Mouse (Mus musculus) spleen, postnatal 10 days (tissue): ENCODE data around the gene Mtrf1l.

Source experiments
- DNase-seq, 2 experiments: peaks; one replicate each; pipeline ENCODE4 v3.0.0; 2021 to 2022; ENCODE audit warnings: low spot score in 2 of 2

Mtrf1l gene

DNA sequence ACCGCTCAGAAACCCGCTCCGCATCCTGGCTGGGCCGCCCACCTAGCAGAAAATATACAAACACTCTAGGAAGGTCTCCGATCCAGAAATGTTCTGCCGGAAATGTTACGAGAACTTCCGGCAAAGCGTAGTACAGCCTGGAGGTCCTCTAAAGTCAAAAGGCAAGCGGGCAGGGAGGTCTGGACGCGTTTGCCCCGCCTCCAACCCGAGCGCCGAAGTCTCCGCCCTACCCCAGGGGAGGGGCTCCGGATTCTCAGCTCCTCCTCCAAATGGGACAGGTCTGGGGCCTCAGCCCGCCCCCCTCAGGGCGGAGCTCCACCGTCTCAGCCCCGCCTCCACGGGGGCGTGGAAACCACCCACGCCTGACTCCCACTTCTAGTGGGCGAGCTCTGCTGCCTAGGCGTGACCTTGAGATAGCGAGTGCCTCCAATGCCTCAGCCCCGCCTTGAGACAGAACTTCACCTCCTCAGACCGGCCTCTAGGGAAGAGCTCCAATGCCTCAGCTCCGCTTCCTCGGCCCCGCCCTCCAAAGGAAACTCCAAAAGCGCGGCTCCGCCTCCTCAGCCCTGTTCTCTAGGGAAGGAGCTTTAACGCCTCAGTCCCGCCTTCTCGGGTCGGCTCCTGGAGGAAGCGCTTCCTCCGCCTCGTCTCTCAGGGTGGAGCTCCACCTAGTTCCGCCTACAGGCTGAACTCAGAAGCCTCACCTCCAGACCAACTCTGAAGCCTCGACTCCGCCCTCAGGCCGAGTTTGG lies at the start of gene Mtrf1l:
TSS of gene Mtrf1l (minus strand) at position 171 of the 752 bp plus-strand sequence.
- peak; percentile 98 for DNase-seq

DNA sequence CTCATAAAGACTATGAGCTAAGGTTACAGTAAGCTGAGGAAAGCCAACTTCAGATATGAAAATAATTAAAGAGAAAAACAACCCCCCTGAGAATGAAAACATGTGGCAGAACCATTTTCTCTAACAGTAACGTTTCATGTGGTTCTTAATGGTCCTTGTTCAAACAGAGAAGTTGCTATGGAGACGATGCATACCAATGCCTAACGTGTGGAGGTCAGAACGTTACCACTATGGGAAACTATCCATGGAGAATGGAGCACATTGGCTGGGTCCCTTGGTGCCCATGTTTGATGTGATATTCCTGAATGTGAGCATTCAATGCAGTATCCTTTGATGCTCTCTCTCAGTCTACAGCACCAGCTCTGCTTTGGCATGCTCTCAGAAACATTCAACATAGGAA lies 47.4 kb upstream of the Mtrf1l start:
- DNase-seq = no peak

DNA sequence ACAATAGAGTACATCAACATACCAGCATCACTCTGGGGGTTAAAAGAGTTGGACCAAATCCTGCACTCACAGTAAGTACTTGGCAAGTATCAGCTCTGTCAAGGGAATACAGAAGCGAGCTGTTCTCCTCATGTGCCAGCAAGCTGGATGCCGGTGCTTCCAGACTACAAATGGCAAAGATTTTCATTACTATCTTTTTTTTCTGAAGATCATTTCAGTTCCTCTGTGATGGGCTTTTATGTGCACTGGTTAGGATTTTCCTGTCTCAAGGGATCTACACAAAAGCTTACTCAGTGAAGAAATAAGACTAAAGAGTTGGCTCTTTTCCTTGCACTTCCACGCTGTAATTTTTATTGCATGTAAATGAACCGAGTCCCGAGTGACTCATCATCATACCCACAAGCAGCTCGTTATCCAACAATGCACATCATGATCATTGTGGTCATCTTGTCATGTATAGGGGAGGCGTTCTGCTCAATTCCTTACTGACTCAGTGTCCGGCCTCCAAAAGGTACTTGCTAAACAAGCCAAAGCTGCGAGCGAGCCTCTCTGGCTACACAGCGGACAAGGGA lies 44.4 kb upstream of the Mtrf1l start:
- no peak for DNase-seq

DNA sequence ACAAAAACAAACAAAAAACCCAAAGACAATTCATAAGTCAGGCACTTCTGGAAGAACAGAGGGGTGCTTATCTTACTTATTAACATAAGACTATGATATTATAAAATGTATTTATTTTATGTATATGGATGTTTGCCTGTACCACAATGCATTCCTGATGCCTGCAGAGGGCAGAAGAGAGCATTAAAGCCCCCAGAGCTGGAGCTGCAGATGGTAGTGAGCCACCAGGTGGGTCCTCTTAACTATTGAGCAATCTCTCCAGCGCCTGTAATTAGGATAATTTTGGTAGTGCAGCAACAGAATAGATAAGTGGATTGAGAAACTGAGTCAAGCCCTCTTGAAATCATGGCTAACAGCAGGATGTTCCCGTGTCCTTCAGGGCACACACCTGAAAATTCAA lies 42.3 kb upstream of the Mtrf1l start:
- DNase-seq = no peak

DNA sequence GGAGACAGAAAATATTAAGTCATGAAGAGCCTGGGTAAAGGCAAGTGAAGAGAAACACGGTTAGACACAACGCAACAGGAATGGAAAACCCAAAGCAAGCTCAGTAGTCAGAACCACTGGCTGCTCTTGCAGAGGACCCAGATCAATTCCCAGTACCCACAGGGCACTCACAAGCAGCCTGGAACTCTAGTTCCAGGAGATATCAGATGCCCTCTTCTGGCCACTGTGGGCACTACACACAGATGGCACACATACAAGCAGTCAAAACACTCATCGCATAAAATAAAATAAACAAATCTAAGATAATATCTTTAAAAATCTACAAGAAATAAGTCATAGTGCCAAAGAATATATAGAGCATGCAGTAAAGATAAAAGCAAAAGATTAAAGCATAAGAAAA lies 39.0 kb upstream of the Mtrf1l start:
- no peak for DNase-seq

DNA sequence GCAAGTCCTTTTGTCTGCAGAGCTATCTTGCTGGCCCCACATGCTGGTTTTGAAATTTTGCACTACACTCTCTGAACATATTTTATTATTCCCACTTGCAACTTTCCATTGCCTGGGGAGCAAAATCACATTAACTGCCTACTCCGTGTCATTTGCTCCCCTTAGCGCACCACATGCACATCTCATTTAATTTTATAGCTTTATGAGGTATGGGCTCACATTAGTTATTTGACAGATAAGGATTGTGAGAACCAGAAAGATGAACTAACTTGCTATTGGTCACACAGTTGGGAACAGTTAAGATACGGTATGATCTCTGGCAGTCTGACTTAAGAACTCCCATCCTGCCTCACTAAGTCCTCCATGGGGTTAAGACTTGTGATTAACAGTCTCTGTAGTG lies 37.1 kb upstream of the Mtrf1l start:
- no peak for DNase-seq

DNA sequence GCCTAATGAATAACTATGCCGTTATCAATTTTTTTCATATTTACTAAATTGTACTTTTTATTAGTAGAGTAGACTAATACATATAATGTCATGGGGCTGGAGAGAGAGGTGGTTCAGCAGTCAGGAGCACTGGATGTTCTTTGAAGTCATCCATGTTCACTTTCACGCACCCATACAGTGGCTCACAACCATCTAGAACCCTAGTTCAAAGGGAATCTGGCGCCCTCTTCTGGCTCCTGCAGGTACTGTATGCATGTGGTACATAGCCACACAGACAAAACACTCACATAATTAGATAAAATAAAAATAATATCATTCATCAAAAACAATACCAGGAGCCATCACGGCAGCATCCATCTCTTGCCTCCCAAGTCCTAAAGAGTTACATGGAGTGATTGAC lies 36.0 kb upstream of the Mtrf1l start:
- peak; percentile 18 to 67 for DNase-seq

DNA sequence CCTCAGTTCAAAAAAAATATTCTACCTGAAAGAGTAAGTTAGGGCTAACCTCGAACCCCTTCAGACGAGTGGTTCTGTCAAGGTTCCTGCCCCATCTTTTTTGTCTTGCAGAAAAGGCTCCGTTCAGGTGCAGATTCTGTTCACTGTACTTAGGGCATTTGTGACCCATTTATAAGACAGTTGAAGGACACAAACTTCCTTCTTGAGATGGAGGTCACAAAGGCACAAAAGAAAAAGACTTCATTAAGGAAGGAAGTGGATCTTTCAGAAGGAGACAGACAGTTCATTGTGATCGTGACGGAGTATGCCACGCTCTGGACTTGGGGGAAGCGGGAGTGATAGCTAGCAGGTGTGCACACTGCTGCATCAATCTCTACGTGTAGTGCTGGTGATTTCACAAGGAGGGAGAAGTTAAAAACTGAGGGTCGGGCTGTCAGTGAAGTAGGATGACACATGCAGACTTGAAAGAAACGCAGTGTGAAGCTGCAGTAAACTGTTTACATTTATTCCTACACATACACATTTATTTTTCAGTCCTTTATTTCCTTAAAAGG lies 34.4 kb upstream of the Mtrf1l start:
- no peak for DNase-seq

DNA sequence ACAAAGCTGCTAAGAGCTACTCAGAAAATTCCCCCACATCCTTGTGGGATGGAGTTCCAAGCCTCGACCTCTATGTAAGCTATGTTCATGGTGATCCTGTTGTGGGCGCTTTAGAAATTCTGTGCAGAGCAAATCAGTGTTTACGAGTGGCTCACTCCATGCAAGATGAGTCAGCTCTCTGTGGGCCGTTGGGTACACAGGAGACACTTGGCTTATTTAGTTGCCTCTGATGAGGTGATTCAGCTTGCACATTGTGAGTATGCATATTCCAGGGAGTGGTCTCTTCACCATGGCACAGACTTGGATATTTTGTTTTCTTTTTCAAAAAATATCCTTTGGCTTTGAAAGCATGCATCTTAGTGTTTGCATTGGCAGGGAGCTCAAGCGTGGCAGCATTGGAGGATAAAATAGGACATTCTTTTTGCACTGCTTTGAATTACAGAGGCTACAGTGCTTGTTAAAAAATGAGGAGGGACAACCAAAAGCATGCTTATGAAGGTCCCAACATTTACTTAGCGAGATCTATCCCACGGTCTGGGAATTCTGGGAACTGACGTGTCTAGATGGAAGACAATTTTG lies 29.7 kb upstream of the Mtrf1l start:
- DNase-seq = no peak

DNA sequence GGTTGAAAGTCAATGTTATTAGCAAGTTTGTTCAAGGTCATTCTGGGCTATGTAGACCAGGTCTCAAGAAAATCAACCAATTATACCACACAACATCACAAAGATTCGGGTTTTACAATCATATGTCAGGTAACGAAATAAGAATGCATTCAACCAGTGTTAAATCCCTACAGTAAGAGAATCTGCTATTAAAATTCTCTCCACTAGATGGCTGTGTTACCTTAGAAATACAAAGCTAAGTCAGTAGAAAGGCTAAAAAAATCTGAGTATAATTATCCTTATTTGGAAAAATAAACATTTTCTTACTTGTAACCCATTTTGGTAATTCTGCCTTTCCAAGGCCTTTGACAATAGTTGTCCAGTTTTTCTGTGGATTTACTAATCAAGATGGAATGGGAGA lies 23.2 kb upstream of the Mtrf1l start:
- no peak for DNase-seq

DNA sequence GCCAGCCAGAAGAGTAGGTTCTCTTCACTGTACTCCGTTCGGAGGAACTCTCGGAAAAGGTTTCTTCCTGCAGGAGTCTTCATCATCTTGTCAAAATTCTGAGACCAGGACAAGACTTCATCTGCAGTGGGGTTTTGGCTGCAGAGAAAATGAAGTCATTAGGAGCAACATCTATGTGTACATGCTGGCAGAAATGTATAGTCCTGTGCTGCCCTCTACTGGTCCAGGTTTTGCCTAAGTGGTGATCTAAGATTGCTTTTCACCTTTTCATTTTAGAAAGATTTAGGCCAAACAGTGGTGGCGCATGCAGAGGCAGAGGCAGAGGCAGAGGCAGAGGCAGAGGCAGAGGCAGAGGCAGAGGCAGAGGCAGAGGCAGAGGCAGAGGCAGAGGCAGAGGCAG lies 17.7 kb upstream of the Mtrf1l start:
- peak; percentile 44 to 77 for DNase-seq

DNA sequence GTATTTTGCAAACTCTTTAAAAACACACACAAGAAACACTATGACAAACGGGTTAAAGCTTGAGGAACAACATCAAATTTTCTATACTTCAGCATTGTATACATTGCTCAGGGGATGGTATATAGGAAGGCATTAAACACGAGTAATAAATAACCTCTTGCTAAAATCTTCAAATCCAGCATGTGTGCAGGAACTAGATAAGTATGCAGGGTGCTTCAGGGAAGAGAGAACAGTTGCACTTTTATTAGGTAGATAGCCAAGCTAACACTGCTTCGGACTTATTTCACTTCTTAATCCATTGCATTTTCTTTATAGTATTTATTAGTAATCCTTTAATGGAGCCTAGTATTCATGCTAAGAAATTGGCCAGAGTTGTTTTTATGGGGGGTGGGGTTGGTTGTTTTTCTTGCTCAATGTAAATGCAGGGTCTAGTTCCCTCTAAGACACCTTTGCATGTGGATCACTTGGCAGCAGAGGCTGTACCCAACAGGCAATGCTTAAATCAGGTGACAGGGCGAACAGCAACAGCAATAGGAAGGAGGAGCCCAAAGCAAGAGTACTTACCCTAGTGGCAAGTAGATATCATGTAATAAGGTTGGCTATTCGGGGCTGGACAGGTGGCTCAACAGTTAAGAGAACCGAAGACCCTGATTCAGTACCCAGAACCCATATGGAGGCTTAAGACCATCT lies 2.8 kb upstream of the Mtrf1l start:
- no peak for DNase-seq

DNA sequence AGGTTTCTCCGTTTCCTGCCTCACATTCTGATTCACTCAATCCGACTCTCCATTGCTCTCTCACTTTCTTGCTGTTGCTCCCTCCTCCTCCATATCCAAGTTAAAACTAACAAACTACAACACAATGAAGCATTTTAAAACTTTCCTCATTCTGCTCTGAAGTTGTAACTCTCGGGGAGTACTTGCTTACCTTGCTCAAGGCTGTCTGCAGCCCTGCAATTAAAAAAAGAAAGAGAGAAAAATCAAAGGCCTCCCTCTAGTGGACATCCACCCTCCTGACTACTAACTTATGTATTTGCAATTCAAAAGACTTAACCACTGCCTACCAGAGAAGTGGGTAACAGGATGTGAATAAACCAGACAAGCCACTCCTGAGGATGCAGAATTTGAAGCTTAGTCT lies 1.1 kb upstream of the Mtrf1l start:
- DNase-seq = peak in 1 of 2 experiments; percentile 61

DNA sequence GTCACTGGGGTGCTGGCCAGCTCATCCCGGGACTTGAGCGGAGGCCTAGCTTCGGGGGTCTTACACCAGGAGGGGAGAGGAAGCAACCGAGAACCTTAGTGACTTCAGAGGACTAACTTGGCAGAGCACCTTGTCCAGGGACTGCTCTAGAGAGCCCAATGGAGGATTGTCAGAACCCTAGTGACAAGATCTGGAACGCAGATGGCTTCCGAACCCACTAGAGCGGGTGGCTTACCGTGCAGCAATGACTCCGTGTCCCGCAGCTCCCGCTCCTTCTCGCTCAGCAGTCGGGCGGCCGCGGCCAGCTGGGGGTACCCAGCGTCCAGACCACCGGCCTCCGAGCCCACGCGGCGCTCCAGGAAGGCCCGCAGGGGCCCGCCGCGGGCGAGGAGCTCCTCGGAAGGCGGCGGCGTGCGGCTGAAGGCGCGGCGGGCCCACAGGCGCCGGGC lies 395 bp downstream of the Mtrf1l start:
- peak in 1 of 2 experiments; percentile 50 for DNase-seq

DNA sequence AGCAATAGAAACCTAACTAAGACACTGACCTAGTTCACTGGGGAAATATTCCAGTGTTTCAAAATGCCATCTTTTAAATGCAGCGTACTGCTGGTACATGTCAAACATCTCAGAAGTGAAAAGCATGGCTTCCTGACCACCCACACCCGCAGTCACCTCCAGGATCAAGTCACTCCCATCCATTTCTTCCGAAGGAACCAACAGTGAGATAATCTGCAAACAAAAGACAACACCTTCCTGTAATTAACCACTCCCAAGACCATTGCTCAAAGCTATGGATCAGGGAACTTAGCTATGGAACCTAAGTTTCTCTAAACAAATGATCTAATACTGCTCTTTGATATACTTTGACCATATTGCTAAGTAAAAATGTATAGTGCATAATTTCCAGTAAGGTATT lies 4.9 kb downstream of the Mtrf1l start:
- no peak for DNase-seq

DNA sequence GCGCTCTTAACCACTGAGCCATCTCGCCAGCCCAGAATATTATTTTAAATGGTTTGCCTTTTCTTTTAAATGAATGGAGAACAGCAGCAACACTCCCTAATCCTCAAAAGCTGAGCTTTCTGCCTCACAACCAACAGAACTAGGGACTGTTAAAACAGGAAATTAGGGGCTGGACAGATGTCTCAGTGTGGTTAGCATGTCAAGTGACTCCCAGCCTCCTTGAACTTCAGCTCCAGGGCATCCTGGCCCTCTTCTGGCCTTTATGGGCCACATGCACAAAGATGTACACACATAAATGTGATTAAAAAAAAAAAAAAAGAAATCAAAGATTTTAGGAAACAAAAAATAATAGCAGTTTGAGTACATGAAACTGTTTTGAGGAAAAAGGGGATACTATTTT lies 7.7 kb downstream of the Mtrf1l start:
- no peak for DNase-seq

DNA sequence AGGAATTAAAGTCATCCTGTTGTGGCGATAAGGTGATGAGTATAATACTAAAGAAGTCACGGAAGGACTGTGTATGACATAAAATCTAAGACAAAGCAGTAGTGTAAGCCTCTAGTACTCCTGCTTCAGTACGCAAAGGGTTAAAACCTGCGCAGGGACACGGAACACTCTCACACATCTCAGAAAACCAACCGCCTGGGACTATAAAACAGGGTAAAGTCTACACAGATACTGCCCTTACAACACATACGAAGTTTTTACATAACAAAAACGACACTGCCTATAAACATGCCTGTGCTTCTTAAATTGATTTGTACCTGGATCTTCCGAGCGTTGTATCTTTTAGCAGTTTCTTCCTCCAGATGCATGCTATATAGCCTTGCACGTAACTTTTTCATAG lies 10.0 kb downstream of the Mtrf1l start:
- DNase-seq = no peak

DNA sequence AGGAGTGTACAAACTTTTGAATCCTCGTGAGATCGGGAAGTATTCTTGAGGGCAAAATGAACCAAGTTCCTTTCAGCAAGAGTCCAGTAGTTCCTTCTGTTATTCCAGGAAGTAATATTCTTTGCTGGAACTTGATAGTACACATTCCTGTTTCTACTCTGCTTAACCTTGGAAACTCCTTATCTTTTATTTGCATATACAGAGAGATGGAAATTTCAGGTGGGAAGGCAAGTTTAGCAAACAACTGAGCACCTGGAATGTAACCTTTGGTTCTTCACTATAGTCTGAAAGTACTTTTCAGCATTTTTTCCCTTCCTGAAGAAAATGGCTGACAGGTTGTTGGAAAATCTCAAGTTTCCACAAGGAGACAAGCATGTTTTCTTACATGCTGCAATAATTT lies 16.0 kb downstream of the Mtrf1l start:
- DNase-seq = no peak

DNA sequence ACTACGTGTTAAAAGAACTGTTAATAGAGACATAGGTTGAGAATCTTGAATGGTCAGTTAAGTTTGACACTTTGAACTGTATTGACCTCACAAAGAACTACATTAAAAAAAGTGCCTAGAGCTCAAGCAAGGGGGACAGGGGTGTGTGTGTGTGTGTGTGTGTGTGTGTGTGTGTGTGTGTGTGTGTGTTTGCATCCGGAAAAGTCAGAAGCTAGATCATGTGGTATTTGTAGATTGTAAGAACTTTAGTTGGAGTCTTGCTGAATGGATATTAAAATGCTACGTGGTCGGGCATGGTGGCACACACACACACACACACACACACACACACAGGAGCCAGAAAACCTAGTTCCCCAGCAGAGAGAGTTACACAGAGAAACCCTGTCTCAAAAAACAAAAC lies 16.7 kb downstream of the Mtrf1l start:
- no peak for DNase-seq

DNA sequence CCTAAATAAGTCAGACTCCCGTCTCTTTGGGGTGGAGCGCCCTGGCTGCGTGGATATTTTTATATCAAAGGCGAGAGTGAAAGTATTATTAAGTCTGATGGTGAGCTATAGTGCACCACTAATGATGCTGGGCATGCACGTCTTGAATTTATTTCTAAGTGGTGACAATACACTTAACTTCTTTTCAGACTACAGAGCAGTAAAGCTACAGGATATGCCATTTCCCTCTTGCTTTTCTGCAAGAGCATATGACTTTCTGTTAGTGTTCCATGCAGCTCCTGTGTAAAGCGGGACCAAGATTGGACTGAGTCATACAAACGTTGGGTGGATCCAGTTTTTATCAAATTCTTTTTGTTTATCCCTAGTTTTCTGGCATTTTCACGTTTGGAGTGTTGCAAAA lies 17.3 kb downstream of the Mtrf1l start:
- peak in 1 of 2 experiments; percentile 38 for DNase-seq

DNA sequence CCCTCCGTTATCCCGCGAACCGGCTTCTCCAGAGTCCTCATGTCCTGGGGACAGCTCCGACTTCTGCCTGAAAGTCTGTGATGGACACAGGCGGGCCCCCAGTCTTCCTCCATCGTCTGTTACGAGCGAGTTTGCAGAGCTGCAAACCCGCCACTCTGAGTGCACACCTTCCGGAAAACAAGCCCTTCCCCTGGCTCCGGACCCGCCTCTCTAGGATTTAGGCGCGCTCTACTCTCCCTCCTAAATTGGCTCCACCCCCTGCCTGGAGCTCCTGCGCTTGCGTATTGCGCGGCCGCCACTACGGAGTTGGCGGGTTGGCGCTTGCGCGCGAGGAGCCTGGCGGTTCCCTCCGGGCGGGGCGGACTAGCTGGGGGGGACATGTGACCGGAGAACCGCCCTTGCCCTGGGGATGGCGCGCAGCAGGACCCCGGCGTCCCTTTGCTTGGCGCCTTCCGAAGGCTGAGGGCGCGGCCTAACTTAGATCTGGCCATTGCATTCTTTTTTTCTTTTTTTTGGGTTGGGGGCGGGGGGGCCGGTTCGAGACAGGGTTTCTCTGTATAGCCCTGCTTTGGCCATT lies 17.9 kb downstream of the Mtrf1l start:
- DNase-seq = peak in 1 of 2 experiments; percentile 97

DNA sequence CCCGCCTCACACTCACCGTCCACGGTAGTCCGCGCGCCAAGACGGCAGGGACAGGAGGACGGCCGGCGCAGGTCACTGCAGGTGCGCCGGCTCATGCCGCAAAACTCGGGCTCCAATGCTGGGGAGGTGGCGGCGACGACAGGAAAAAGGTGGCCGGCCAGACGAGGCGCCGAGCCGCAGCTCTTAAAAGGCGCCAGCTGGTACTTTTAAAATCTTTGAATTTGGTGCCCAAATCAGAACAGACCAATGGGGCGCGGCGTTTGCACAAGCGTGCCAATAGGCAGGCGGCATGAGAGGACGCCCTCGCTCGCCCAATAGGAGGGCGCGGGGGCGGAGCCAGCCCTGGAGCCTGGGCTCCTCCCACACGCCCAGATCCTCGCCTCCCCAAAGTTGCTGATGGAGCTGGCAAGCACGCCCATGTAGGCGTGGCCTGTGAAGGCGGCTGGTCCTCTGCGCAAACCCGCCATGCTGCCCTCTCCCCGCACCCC lies 18.4 kb downstream of the Mtrf1l start, which contains the start of gene Fbxo5:
TSS of gene Fbxo5 (minus strand) at position 358 of the 488 bp plus-strand sequence.
- DNase-seq = peak; percentile 93 to 98
